Mouse (Mus musculus) adrenal gland, adult 8-10 months (tissue): Measurements from ENCODE around the gene Pithd1. TPM values are rescaled to one million over a fixed set of nuclear protein-coding genes. Genes with fewer than 3 reads are reported as not detected.
"Not testable (repeated sequence)": the region's sequence is repeated elsewhere in the genome, so short reads cannot be mapped to it uniquely, and the experiment has no call there.

ENCODE experiments used
- DNase-seq: peaks from one replicate; pipeline ENCODE4 v3.0.0; 2022
- total RNA-seq, 4 experiments: library from RNA; stranded (reverse); gene quantifications; 2 replicates each; pipeline ENCODE4 v1.2.4; 2022

Gene Pithd1
- total RNA-seq, 4 experiments from 2014 or later = 31.8 to 51.8 (median 40.4) TPM

DNA sequence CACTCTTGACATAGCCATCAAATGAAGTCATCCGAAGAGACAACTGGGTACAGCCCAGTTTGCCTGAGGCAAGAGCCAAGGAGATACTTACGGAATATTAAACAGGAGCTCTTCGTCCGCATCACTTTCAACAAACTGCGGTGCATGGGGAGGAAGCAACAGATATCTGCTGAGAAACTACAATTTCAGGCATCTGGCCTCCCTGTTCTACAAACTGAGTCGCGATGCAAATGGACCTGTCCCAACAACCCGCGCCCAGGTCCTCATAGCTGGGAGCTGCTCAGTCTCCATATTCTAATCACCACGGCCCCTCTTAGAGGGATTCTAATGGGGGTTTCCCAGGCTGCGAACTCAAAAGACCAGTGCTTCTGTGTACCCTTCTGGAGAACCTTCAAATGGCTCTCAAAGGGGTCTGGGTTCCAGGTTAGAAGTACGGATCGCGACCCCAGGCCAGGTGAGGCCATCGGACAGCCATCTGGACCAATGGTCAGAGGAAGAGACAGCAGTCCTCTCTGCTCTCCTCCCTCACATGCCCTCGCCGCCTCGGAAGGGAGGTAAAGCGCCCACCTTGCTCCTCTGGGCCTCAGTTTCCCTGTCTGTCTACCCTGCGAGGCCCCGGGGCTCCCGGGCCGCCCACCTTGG lies 642 bp downstream of the Pithd1 start:
- DNase-seq = no peak

- DNase-seq = no peak
Observed at GRCm38 (mm10) chr4:135985769-135986168, 1.3 kb downstream of the Pithd1 start.

- DNase-seq = no peak
Observed at GRCm38 (mm10) chr4:135985193-135985592, 1.9 kb downstream of the Pithd1 start.

GRCm38 (mm10) chr4:135984556-135984955 lies 2.5 kb downstream of the Pithd1 start:
- DNase-seq = no peak

DNA sequence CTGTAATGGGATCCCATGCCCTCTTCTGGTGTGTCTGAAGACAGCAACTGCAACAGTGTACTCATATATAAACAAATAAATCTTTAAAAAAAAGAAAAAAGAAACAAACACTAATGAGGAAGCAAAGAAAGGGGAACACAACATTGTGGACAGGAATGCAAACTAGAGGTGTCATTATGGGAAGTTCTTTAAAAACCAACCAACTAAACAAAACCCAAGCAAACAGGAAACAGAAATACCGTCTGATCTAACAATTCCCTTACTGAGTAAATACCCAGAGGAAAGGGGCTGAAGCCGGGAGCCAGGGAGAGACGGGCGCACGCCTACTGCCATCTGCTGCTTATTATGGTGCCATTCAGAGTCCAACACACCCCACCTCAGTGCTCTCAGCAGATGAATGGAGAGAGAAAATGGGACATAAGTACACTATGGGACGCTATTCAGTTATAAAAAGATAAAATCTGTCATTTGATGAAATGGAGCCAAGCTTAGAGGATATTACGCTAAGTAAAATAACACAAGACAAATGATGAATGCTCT lies 5.5 kb downstream of the Pithd1 start:
- DNase-seq = no peak

- DNase-seq = not testable (repeated sequence)
Observed at GRCm38 (mm10) chr4:135980223-135980622, 6.8 kb downstream of the Pithd1 start.

DNA sequence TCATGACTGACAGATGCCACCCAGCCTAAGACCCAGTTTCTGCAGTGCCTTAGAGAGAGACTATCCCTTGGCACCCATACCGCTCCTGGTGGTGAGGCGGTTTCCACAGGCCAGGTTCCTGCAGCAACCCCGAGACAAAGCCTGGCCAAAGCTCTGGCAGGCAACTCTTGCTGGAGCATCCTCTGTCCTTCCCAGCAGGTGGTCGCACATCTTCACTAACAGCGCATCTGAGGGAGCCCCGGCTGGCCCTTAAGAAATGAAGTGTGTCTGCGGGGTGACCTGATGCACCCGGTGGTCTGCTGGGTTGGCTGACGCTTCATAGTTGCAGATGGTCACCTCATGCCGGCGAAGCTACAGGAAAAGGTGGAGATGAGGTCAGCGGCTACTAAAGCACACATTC lies 10.9 kb downstream of the Pithd1 start:
- no peak for DNase-seq

- DNase-seq = peak; percentile 7
Observed at GRCm38 (mm10) chr4:135972911-135973811, 13.9 kb downstream of the Pithd1 start.

DNA sequence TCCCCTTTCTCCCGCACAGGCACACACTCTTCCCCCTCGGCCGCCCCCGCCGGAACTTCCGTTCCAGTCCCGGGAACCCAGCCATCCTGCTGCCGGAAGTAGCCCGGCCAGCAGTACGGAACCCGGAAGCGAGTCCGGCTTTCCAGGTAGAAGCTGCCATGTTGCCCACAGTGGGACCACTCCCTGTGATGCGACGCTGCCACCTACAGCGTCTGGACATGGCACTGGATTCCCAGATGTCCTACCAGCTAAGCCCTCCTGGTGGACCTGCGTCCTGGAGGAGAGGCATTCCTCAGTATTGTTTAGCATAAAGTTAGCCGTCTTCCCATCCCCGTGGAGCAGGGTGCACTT lies 14.5 kb downstream of the Pithd1 start, which contains the start of gene Lypla2:
Gene Lypla2, minus strand, starts transcription at position 71 of the 351 bp plus-strand sequence.
- DNase-seq = peak; percentile 85

DNA sequence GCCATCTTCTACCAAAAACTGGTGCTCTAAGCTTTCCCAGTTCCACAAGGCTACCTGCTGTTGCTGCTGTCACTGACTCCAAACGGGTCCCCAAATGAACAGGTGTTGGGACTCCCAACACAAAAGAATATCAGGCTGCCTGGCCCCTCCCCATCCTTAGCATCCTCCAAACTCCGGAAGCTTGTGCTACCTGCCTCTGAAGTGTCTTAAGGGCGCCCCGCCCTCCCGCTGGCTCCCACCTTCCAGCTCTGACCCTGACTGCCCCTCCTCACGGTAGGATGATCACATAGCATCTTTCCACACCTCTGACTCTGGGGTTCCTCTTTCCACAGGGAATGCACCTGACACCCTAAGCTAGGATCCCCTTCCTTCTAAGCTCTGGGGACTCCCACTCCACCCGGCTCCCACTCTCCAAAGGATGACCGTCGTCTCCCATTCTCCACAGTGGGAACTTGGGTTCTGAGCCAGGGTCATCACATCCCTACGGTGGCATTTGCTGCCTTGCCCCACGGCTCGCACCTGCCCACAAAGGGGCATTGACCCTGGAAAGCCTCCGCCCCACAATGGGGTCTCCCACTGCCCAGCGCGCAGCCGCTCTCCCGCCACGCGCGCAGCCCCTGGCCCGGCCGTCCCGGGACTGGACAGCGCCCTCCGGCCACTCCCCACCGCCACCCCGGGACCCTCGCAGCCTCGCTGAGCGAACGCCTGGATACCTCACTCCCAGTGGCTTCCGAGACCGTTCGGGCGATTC lies 15.1 kb downstream of the Pithd1 start:
- no peak for DNase-seq

- DNase-seq = no peak
Observed at GRCm38 (mm10) chr4:135970585-135970984, 16.5 kb downstream of the Pithd1 start.

GRCm38 (mm10) chr4:135969070-135969750 lies 17.9 kb downstream of the Pithd1 start:
- DNase-seq = peak; percentile 10

- DNase-seq = peak; percentile 12
Observed at GRCm38 (mm10) chr4:135968271-135968869, 18.7 kb downstream of the Pithd1 start.

DNA sequence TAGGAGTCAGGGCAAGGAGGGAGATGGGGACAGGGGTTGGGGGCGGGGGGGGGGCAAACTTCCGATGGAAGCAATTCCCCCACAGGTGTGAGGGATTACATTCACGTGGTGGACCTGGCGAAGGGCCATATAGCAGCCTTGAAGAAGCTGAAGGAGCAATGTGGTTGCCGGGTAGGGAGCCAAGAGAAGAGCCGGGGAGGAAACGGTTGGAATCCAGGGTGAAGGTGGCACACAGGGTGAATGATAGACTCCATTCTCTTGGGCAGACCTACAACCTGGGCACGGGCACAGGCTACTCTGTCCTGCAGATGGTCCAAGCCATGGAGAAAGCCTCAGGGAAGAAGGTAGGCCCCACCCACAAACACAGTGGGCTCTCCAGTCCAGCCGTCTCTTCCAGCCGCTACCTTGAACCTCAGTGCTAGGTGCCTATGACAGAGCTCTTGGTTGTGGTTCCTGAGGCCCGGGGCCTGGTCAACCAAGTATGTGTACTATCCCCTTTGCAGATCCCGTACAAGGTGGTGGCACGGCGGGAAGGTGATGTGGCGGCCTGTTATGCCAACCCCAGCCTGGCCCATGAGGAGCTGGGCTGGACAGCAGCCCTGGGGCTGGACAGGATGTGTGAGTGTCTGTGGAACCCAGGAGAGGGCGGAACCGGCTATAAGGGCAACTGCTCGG lies 19.8 kb downstream of the Pithd1 start:
- peak; percentile 20 for DNase-seq

- DNase-seq = peak; percentile 8
Observed at GRCm38 (mm10) chr4:135966283-135966682, 20.8 kb downstream of the Pithd1 start.

- DNase-seq = no peak
Observed at GRCm38 (mm10) chr4:135965113-135965512, 22.0 kb downstream of the Pithd1 start.

DNA sequence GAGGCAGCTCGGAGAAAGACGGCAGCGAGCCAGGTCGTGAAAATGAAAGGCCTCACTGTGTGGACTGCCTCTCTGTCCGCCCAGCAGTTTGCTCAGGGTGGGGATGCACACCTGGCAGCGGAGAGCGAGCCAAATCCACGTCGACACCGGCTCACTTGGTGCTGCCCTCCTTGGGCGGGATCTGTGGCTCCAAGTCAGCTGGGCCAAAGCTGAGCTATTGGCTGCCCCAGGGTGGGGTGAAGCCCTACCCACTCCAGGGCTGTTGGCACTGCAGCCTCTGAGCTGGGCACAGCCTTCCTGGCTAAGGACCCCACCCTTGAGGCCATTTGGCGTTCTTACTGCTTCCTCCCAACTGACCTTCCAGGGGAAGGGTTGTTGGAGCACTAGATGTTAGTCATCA lies 22.6 kb downstream of the Pithd1 start:
- peak; percentile 73 for DNase-seq

DNA sequence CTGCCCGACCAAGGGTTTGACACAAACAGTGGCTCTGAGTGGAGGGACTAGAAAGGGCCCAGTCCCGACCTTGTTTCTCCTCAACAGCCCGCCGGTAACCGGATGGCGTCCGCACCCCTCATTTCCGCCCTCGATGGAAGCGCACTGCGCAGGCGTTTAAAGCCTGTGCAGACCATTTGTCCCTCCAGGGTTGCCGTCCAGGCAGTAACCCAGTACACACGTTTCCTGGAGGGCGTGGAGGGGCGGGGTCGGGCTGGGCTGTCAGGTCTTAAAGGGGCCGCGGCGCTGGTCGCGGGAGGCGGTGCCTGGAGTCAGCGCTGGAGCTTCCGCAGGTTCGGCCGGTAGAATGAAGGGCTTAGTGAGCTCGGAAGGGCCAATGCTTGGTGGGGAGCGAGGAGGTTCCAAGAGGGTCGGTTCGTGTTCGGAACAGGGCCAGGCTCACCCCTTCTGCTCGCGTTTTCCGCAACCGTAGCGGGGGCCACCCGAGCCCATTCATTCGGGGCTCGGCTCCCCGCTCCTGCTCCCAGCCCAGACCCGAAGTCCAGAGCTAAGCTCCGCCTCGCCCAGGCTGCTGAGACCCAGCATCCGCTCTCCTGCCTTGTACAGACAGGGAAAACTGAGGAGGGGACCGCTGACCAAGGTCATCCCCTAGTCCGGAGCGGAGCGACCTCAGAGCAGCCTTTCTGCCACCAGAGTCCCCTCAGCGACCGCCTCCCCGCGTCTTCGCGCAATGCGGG lies 23.4 kb downstream of the Pithd1 start, which contains the start of gene Gale:
Gene Gale, plus strand, starts transcription at position 271 of the 737 bp plus-strand sequence.
- peak; percentile 93 for DNase-seq

GRCm38 (mm10) chr4:135962946-135963345 lies 24.1 kb downstream of the Pithd1 start:
- DNase-seq = no peak

DNA sequence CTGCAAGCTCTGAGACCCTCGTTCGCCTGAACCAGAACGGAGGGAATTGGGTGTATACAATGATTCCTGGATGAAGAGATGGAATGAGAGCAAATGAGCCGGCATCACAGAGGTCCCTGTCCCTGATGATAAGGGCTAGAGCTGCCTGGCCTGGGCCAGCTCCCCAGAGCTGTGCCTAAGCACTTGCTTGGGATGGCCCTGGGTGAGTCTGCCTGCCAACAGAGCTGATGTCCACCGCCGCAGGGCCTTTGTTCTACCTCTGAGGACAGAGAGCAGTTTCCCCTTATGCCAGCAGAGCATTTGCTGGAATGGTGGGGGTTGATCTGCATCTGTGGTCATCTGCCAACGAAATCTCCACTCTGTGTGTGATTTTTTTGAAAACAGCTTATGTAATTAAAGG lies 24.9 kb downstream of the Pithd1 start:
- peak; percentile 6 for DNase-seq
